Comparison of ENCODE assay signal across 21 mouse cellular contexts in genomic region chr17:13924588-13924987, GRCm38 (mm10). TPM values are rescaled to one million over a fixed set of nuclear protein-coding genes. Genes with fewer than 3 reads are reported as not detected.
"Had no signal": no experiment of that assay in that cellular context is flagged by ENCODE, and none has a peak within 500 bp of the region (broad histone marks: within the 10 kb centered on the region; RNA-seq: fewer than 3 reads in every experiment).

No protein-coding gene starts in this region.

- DNase-seq: kidney, adult 8-10 months; kidney, postnatal 25 days; lung, postnatal 14 days; right cerebral cortex, postnatal 4 days; spleen, adult 18-20 months; thymus, adult 18-20 months; thymus, postnatal 14 days had no signal

- H3K27ac ChIP-seq: left cerebral cortex, adult 2 months; limb, embryonic 15.5 days; lung, embryonic 15.5 days; macrophage; neural tube, embryonic 13.5 days had no signal

- H3K4me3 ChIP-seq: left cerebral cortex, adult 2 months; limb, embryonic 15.5 days; lung, embryonic 15.5 days; megakaryocyte, embryonic 14.5 days; neural tube, embryonic 13.5 days had no signal

- H3K9me3 ChIP-seq: limb, embryonic 15.5 days; lung, embryonic 15.5 days; megakaryocyte, embryonic 14.5 days; neural tube, embryonic 13.5 days had no signal

- H3K36me3 ChIP-seq: limb, embryonic 15.5 days; lung, embryonic 15.5 days; neural tube, embryonic 13.5 days had no signal

- H3K9ac ChIP-seq: limb, embryonic 15.5 days; lung, embryonic 15.5 days; neural tube, embryonic 13.5 days had no signal

- H3K4me1 ChIP-seq: megakaryocyte, embryonic 14.5 days; neural tube, embryonic 13.5 days had no signal

- ATAC-seq: midbrain, embryonic 16.5 days had no signal

- H3K4me2 ChIP-seq: limb, embryonic 15.5 days; lung, embryonic 15.5 days; midbrain, embryonic 11.5 days; neural tube, embryonic 13.5 days had no signal

- H3K27me3 ChIP-seq: limb, embryonic 15.5 days; lung, embryonic 15.5 days; megakaryocyte, embryonic 14.5 days; neural tube, embryonic 13.5 days had no signal

RNA-seq across cellular contexts. Expression of gene Gm7168, which starts 23.6 kb away (rescaled TPM):
- total RNA-seq: layer of hippocampus, postnatal 25 days; left cerebral cortex, adult 2 months; left cerebral cortex, postnatal 25 days had no signal
- polyA plus RNA-seq: kidney, embryonic 16.5 days; limb, embryonic 11.5 days; limb, embryonic 15.5 days; liver, embryonic 16.5 days; lung, embryonic 15.5 days; macrophage; midbrain, embryonic 11.5 days; midbrain, embryonic 16.5 days; neural tube, embryonic 13.5 days; stomach, embryonic 14.5 days had no signal
